Mouse (Mus musculus) heart, adult 2 months (tissue): ENCODE measurements around the gene Naa35.

ENCODE experiments used
- CTCF ChIP-seq: fragments of 200-600 bp; IDR thresholded peaks from 2 replicates; pipeline ENCODE4 v1.8.1; 2022; ENCODE audit warnings: antibody characterized with exemption, mild to moderate bottlenecking, moderate library complexity
- EP300 ChIP-seq: fragments of 200-500 bp; IDR thresholded peaks from 2 replicates; pipeline ENCODE4 v1.6.1; 2011; ENCODE audit warnings: low read depth, low read length, control low read depth; ENCODE audit not compliant: insufficient read depth
- POLR2A ChIP-seq: fragments of 200-500 bp; IDR thresholded peaks from 2 replicates; pipeline ENCODE4 v1.6.1; 2011; ENCODE audit warnings: mild to moderate bottlenecking, low read depth, low read length, control low read depth; ENCODE audit not compliant: insufficient read depth

- TF ChIP-seq CTCF (no peak), POLR2A (no peak), EP300 (no peak)
Observed at GRCm38 (mm10) chr13:59647484-59647883, 62.4 kb downstream of the Naa35 start.
